Mouse (Mus musculus): ENCODE data around the gene Prr5.

DNA sequence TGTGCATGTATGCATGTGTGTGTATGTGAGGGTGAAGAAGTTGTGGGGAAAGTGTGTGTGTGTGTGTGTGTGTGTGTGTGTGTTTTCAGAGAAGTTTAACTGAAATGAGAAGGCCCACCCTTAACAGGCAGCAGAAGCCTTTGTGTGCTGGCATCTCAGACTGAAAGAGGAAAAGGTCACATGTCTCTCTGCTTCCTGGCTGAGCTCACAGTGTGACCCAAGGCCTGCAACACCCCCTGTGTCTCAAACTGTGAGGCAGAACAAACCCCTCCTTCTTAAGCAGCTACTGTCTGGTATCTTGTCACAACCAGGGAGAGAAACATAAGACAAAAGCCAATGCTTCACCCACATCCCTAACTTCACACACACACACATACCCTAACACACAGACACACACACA is 31.0 kb upstream of the Prr5 start:
- TF ChIP-seq POLR2A (IDR thresholded peaks at IDR 0.05; ENCODE audit: low read depth, low read length) (no peak), CTCF (IDR thresholded peaks at IDR 0.05; ENCODE audit: extremely low read depth, insufficient read depth, insufficient read length, insufficient replicate concordance) (no peak)
